Mouse (Mus musculus) lung, embryonic 16.5 days (tissue): ENCODE results near the gene Cd9. TPM values are rescaled to one million over a fixed set of nuclear protein-coding genes. Genes with fewer than 3 reads are reported as not detected.
A peak's percentile ranks its signal among the peaks of the same experiment; 100 is the strongest.

Source experiments
- ATAC-seq: fragments of 200-750 bp; cut with Nextera tagmentation; 2 replicates; pipeline ENCODE4 v1.8.0; 2017; ENCODE audit warnings: low read depth, mild to moderate bottlenecking, moderate library complexity
- H3K27ac ChIP-seq: fragments of 300-500 bp; sonication (generic); 2 replicates; pipeline ENCODE4 v1.5.1; 2014; ENCODE audit warnings: mild to moderate bottlenecking, control low read depth, low read length
- H3K27me3 ChIP-seq: fragments of 300-500 bp; sonication (generic); 2 replicates; pipeline ENCODE4 v1.6.1; 2014; ENCODE audit warnings: low read depth, low read length, mixed read lengths; ENCODE audit not compliant: control insufficient read depth, insufficient read depth
- H3K36me3 ChIP-seq: fragments of 300-500 bp; sonication (generic); 2 replicates; pipeline ENCODE4 v1.6.1; 2014; ENCODE audit warnings: low read length; ENCODE audit not compliant: control insufficient read depth, insufficient read depth
- H3K4me1 ChIP-seq: fragments of 300-500 bp; sonication (generic); replicated peaks from 2 replicates; pipeline ENCODE4 v1.6.1; 2014; ENCODE audit warnings: low read length, mixed read lengths; ENCODE audit not compliant: control insufficient read depth, insufficient read depth
- H3K4me2 ChIP-seq: fragments of 300-500 bp; sonication (generic); 2 replicates; pipeline ENCODE4 v1.6.1; 2014; ENCODE audit warnings: low read depth, low read length, control low read depth
- H3K4me3 ChIP-seq: fragments of 300-500 bp; sonication (generic); 2 replicates; pipeline ENCODE4 v1.5.1; 2014; ENCODE audit warnings: mild to moderate bottlenecking, low read length, control low read depth
- H3K9ac ChIP-seq: fragments of 300-500 bp; sonication (generic); 2 replicates; pipeline ENCODE4 v1.6.1; 2014; ENCODE audit warnings: low read length, control low read depth
- H3K9me3 ChIP-seq: fragments of 300-500 bp; sonication (generic); 2 replicates; pipeline ENCODE4 v1.6.1; 2016; ENCODE audit warnings: low read length; ENCODE audit not compliant: control insufficient read depth
- WGBS: fragments of 180-500 bp; shearing (Covaris S2); extraction: QIAGEN DNeasy Blood & Tissue Kit; methylation state at CpG from one replicate; pipeline ENCODE4 v1.1.7; 2014; 5-methylcytosine and 5-hydroxymethylcytosine counted together
- polyA plus RNA-seq: library from polyadenylated mRNA; unstranded; fragments of >200 nt; fragmentation: Nextera tagmentation; extraction: Ambion mirVana; gene quantifications from 2 replicates; pipeline ENCODE4 v1.2.1, GENCODE M21; 2015

The Cd9 gene
- polyA plus RNA-seq, 1 experiment from 2014 or later: 356 TPM

- no peaks in the 10 kb centered on the region for H3K36me3 ChIP-seq
- no peaks in the 10 kb centered on the region for H3K27me3 ChIP-seq
- peak overlapping the region; percentile 78 for H3K27ac ChIP-seq
- 15% methylated on average over 12 of the region's 12 CpGs for whole genome bisulfite sequencing
- no peak overlapping the region for H3K4me3 ChIP-seq
- H3K9ac ChIP-seq: peak overlapping the region; percentile 46
- H3K4me1 ChIP-seq: peaks cover 62% of the 10 kb centered on the region
- H3K4me2 ChIP-seq: peak overlapping the region; percentile 26
- ATAC-seq: peak; percentile 37
- no peaks in the 10 kb centered on the region for H3K9me3 ChIP-seq
Observed at GRCm38 (mm10) chr6:125480396-125481361, 13.9 kb downstream of the Cd9 start.

- no peak for ATAC-seq
- peaks cover 67% of the 10 kb centered on the region for H3K4me1 ChIP-seq
- H3K27ac ChIP-seq: peak overlapping the region; percentile 91
- no peaks in the 10 kb centered on the region for H3K27me3 ChIP-seq
- no peak overlapping the region for H3K9ac ChIP-seq
- no peaks in the 10 kb centered on the region for H3K36me3 ChIP-seq
- H3K4me2 ChIP-seq: no peak overlapping the region
- no peaks in the 10 kb centered on the region for H3K9me3 ChIP-seq
- 80% methylated on average over 9 of the region's 9 CpGs for WGBS
- H3K4me3 ChIP-seq: no peak overlapping the region
Observed at GRCm38 (mm10) chr6:125479359-125479758, 15.2 kb downstream of the Cd9 start.

- H3K9ac ChIP-seq: peak overlapping the region; percentile 29; the same call in 1 of the 2 replicates
- H3K4me2 ChIP-seq: peak overlapping the region; percentile 19
- no peak overlapping the region for H3K4me3 ChIP-seq
- H3K27me3 ChIP-seq: no peaks in the 10 kb centered on the region
- H3K36me3 ChIP-seq: no peaks in the 10 kb centered on the region
- 55% methylated on average over 16 of the region's 16 CpGs for WGBS
- ATAC-seq: peak; percentile 44
- peaks cover 71% of the 10 kb centered on the region for H3K4me1 ChIP-seq
- H3K9me3 ChIP-seq: no peaks in the 10 kb centered on the region
- peak overlapping the region; percentile 91 for H3K27ac ChIP-seq
Observed at GRCm38 (mm10) chr6:125478135-125479128, 16.2 kb downstream of the Cd9 start.

GRCm38 (mm10) chr6:125476826-125477589 is 17.6 kb downstream of the Cd9 start:
- Histone ChIP-seq H3K9ac (peak overlapping the region; percentile 21; the same call in 1 of the 2 replicates), H3K36me3 (no peaks in the 10 kb centered on the region), H3K9me3 (no peaks in the 10 kb centered on the region), H3K4me2 (peak overlapping the region; percentile 9; the same call in 1 of the 2 replicates), H3K4me1 (peaks cover 62% of the 10 kb centered on the region), H3K4me3 (no peak overlapping the region), H3K27me3 (no peaks in the 10 kb centered on the region), H3K27ac (peak overlapping the region; percentile 91)
- 42% methylated on average over 9 of the region's 9 CpGs for WGBS
- no peak for ATAC-seq

- H3K4me2 ChIP-seq: no peak overlapping the region
- H3K27me3 ChIP-seq: no peaks in the 10 kb centered on the region
- peaks cover 53% of the 10 kb centered on the region for H3K4me1 ChIP-seq
- 33% methylated on average over 8 of the region's 8 CpGs for WGBS
- H3K9me3 ChIP-seq: no peaks in the 10 kb centered on the region
- H3K36me3 ChIP-seq: no peaks in the 10 kb centered on the region
- peak overlapping the region; percentile 91 for H3K27ac ChIP-seq
- no peak overlapping the region for H3K9ac ChIP-seq
- no peak for ATAC-seq
- H3K4me3 ChIP-seq: no peak overlapping the region
Observed at GRCm38 (mm10) chr6:125476090-125476489, 18.5 kb downstream of the Cd9 start.

GRCm38 (mm10) chr6:125475184-125475583 is 19.4 kb downstream of the Cd9 start:
- Histone ChIP-seq H3K9me3 (no peaks in the 10 kb centered on the region), H3K27ac (peak overlapping the region; percentile 91), H3K27me3 (no peaks in the 10 kb centered on the region), H3K36me3 (no peaks in the 10 kb centered on the region), H3K4me3 (no peak overlapping the region), H3K4me1 (peaks cover 44% of the 10 kb centered on the region), H3K9ac (peak overlapping the region; percentile 22; the same call in 1 of the 2 replicates), H3K4me2 (no peak overlapping the region)
- ATAC-seq: 0 out of 2 replicates have a peak, but pooled peaks have one; percentile 0
- WGBS: 6% methylated on average over 1 of the region's 1 CpGs

GRCm38 (mm10) chr6:125473939-125474338 is 20.7 kb downstream of the Cd9 start:
- Histone ChIP-seq H3K36me3 (no peaks in the 10 kb centered on the region; the same call in 1 of the 2 replicates), H3K9ac (no peak overlapping the region), H3K4me2 (no peak overlapping the region), H3K27ac (peak overlapping the region; percentile 5; the same call in 1 of the 2 replicates), H3K9me3 (no peaks in the 10 kb centered on the region), H3K4me1 (peaks cover 36% of the 10 kb centered on the region), H3K4me3 (no peak overlapping the region), H3K27me3 (no peaks in the 10 kb centered on the region)
- 72% methylated on average over 5 of the region's 5 CpGs for WGBS
- no peak for ATAC-seq

- Histone ChIP-seq H3K9ac (no peak overlapping the region), H3K4me3 (no peak overlapping the region), H3K36me3 (no peaks in the 10 kb centered on the region; the same call in 1 of the 2 replicates), H3K27ac (no peak overlapping the region), H3K9me3 (no peaks in the 10 kb centered on the region), H3K4me2 (no peak overlapping the region), H3K4me1 (peaks cover 39% of the 10 kb centered on the region), H3K27me3 (no peaks in the 10 kb centered on the region)
- ATAC-seq: no peak
- 81% methylated on average over 9 of the region's 9 CpGs for WGBS
Observed at GRCm38 (mm10) chr6:125473321-125473721, 21.3 kb downstream of the Cd9 start.
